Mouse (Mus musculus) lung, adult 18-20 months (tissue): ENCODE data around the gene Gltpd2.

Experiments
- DNase-seq, 2 experiments: peaks; one replicate each; pipeline ENCODE4 v3.0.0; 2022; ENCODE audit warnings: mixed read lengths in 2 of 2

The Gltpd2 gene

DNA sequence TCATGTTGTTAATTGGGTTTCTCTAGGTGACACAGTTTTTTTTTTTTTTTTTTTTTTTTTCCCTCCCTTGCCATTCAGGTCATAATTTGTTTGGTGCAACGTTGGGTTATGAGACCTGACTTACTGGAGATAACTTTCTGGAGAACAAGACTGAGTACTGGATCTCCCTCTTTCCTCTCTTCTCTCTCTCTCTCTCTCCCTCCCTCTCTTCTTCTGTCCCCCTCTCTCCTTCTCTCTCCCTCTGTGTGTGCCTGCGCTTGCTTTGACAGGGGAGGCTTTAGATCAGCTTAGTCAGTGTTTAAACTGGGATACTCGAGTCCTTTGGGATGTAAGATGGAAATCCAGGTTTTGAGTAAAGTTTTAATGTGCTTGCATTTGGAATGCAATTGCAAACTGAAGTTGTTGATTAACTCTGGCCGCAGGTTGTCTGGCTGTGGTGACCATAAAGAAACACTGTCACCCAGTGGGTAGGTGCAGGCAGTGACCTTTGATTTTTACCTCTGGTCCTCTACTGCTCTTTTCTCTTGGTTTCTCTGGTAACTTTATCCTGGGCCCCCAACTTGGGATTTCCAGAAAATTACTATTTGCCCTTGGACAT is 45.4 kb downstream of the Gltpd2 start:
- DNase-seq = no peak

DNA sequence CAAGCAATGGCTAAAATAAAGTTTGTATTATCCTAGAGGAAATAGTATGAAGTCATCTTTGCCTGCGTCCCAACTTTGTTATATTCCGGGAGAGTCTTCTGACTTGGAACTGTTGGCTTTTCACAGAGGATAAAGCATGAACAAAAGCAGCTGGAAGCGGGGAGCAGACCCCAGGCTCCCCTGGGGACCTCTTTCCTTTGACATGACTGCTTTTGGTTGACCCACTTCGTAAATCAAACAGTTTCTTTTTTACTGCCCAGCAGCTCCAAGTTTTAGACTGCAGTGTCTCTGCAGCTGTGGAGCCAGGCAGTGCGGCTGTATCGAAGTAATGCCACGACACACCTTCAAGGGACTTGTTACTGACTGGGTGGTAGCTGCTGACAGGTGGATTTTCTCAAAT is 47.6 kb downstream of the Gltpd2 start:
- no peak for DNase-seq
